Mouse (Mus musculus) E14TG2a.4 (cell line): Measurements from ENCODE around the gene Cars2.

Experiments used
- CTCF ChIP-seq: conservative IDR thresholded peaks from 2 replicates; pipeline ENCODE4 v1.5.1; 2014; ENCODE audit warnings: low read length
- NANOG ChIP-seq: IDR thresholded peaks from 2 replicates; pipeline ENCODE4 v1.6.1; 2014; ENCODE audit warnings: borderline replicate concordance, low read length, mixed read lengths
- POU5F1 ChIP-seq: IDR thresholded peaks from 2 replicates; pipeline ENCODE4 v1.6.1; 2014; ENCODE audit warnings: low read length, borderline replicate concordance

DNA sequence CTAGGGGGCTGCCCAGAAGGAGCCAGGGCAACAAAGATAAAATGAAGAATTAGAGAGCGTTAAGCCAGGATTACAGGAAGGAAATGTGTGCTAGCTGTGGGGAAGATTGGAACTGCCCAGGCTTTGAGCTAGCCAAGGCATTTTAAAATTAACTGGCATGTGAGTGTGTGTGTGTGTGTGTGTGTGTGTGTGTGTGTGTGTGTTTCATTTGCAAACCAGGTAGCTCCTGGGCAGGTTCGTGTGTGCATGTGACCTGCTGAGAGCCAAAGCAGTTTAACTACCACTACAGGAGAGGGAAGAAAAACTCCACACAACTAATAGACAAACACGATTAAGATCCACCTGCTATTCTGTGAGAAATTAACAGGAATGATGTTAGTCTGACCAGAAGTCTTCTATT lies 27.3 kb downstream of the Cars2 start:
- TF ChIP-seq CTCF (no peak), POU5F1 (no peak), NANOG (no peak)
